Mouse (Mus musculus): Measurements from ENCODE around the gene Acp4.

- TF ChIP-seq POLR2A (IDR thresholded peaks at IDR 0.05; ENCODE audit: borderline replicate concordance, extremely low read depth, insufficient read depth, insufficient read length, poor library complexity, severe bottlenecking) (no peak), CTCF (IDR thresholded peaks at IDR 0.05; ENCODE audit: borderline replicate concordance, extremely low read depth, insufficient read depth, insufficient read length) (no peak)
These were observed 33.8 kb upstream of the Acp4 start for GRCm38 (mm10) chr7:44290986-44291385.
